Mouse (Mus musculus) testis, adult 2 months (tissue): ENCODE results near the gene Zscan10.

Experiments used
- CTCF ChIP-seq: fragments of 200-500 bp; IDR thresholded peaks from 2 replicates; pipeline ENCODE4 v1.5.1; 2012; ENCODE audit warnings: low read depth, mild to moderate bottlenecking, inconsistent platforms, low read length, moderate library complexity; ENCODE audit not compliant: control insufficient read depth, insufficient read depth, insufficient replicate concordance
- POLR2A ChIP-seq: fragments of 200-500 bp; IDR thresholded peaks from 2 replicates; pipeline ENCODE4 v1.6.1; 2012; ENCODE audit warnings: low read depth, mild to moderate bottlenecking, inconsistent platforms, low read length, moderate library complexity; ENCODE audit not compliant: control insufficient read depth

GRCm38 (mm10) chr17:23658450-23658849 lies 57.8 kb downstream of the Zscan10 start:
- TF ChIP-seq CTCF (no peak), POLR2A (no peak)
